Mouse (Mus musculus) CH12F3 (cell line): ENCODE data around the gene Zfp791.
"Not testable (repeated sequence)": the region's sequence is repeated elsewhere in the genome, so short reads cannot be mapped to it uniquely, and the experiment has no call there.

Experiments used
- in situ Hi-C: fragments of 300-500 bp; cut with MboI; formaldehyde crosslinking; loops from 2 replicates; pipeline ENCODE4 v1.14.3; 2020; ENCODE audit warnings: low sequenced_read_pairs

Gene Zfp791

GRCm38 (mm10) chr8:85122995-85123394 lies at the start of gene Zfp791:
TSS of gene Zfp791 (minus strand) at chr8:85123095.
- in situ Hi-C loops, result no loop called here

DNA sequence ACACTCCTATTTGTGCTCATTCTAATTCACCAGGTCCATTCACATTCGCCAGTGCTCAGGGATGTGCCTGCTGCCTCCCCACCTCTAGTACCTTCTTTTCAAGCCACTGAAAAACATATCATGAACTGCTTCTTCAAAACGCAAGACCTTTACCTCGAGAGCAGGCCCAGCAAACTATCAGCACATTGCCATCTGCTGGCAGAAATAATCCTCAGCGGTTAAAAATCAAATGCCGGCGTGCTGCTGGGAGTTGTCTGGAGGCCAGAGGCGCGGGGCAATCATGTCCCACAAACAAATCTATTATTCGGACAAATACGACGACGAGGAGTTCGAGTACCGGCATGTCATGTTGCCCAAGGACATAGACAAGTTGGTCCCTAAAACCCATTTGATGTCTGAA lies 48.4 kb upstream of the Zfp791 start:
- in situ Hi-C loops, result no loop called here

GRCm38 (mm10) chr8:85151624-85152023 lies 28.7 kb upstream of the Zfp791 start, which contains the start of gene Cks1brt:
TSS of gene Cks1brt (plus strand) at chr8:85151924.
- in situ Hi-C loops, result no loop called here

DNA sequence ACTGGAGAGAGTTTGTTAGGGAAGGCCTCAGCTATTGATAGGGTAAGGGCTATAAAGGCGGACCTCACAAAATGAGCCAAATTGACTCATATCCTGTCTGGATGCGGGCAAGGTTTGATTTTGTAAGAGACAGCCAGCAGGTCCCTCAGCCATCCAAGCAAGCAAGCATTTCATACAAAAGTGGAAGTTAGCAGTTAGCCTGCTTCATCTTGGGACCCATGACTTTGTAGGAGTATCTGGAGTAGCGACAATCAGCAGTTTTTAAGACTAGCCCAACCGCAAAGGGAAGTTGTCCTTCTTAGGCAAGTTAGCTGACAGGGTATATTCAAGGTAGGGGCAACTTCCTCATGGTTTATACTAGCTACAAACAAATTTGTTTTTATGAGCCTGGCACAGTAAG lies 19.6 kb upstream of the Zfp791 start:
- in situ Hi-C loops, result no loop called here

DNA sequence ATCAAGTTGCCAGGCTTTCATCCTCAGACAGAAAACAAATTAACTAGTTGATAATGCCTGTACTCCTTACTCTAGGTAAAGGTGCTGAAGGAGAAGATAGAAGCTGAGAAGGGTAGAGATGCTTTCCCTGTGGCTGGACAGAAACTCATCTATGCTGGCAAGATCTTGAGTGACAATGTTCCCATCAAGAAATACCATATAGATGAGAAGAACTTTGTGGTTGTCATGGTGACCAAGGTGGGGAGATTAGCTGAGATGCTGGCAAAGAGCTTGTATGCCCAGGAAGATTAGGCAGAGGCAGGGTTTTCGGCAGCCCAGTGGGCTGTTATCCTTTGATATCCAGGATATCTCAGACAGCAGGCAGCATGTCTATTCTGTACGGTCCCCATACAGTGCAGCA lies 12.8 kb upstream of the Zfp791 start:
- in situ Hi-C loops, result not testable (repeated sequence)

- in situ Hi-C loops, result no loop called here
These were observed 9.4 kb upstream of the Zfp791 start for GRCm38 (mm10) chr8:85132335-85132734.

DNA sequence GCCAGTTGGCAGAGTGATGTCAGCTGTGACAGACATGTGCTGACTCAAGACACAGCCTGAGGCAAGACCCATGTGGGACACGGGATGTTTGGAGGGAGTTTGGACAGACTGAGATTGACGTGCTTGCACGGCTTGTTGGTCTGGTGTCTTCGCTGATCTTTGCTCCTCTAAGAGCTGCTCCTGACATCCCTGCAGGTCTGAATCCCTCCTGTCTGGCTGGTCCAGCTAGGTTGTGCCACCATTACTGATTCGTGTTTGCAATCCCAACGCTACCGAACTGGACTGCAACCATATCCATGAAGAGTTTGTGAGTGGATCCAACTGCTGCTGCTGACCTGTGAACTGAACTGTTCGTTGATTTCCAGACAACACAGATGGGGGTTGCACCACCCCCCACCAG lies 796 bp upstream of the Zfp791 start:
- in situ Hi-C loops, result no loop called here

- in situ Hi-C loops, result not testable (repeated sequence)
These were observed 2.6 kb downstream of the Zfp791 start for GRCm38 (mm10) chr8:85120251-85120650.

DNA sequence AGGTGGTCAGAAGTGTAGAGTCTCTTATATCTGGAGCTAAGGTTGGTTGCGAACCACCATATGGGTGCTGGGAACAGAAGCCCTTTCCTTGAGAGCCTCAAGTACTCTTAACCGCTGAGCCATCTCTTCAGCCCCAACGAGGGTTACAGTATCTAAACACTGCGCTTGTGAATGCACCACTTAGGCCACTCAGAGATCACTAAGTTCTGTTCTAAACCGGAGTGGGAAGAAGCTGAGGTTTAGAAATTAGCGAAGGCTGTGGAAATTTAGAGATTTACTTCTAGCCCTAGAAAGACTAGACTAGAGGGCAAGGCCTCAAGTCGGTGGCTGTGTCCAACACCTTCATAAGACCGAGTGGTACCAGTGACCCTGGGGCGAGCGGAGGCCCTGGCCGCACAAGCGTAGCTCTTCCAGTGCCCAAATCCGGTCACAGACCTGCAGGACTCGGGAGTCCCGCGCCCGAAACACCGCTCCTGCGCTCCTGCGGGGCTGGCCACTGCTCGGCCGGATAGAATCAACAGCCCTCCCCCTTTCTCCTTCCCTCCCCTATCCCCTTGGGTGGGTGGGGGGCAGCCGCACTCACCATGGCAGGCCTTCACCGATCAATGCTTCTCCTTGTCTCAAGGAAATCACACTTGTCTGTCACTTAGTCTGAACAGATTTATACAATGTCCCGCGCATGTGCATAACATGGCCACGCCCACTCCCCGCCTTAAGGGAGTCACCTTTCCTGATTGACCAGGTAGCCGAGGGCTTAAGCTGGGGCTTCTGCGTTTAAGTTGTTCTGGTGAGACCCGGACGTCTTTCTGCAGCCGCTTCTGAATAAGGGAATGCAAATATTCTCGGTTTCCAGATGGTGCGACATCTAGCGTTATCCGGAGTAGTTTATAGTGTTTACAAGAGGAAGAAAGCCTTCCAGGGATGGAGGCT lies 3.6 kb downstream of the Zfp791 start:
- in situ Hi-C loops, result no loop called here

DNA sequence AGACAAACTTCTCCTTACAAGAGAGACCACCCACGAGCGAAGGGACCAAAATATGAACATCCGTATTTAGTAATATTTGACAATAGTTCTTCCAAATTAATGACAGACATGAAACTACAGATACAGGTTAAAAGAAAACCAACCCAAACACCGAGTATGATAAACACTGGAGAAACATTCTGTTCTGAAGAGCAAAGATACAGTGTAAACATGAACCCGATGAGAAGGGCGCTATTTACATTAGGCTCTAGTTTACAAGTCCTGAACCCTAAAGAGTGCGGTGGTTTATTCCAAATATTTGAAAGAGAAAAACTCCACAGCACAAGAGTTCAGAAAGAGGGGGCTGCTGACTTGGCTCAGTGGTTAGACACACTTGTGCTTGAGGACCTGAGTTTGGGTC lies 5.9 kb downstream of the Zfp791 start:
- in situ Hi-C loops, result no loop called here

GRCm38 (mm10) chr8:85115501-85115900 lies 7.4 kb downstream of the Zfp791 start:
- in situ Hi-C loops, result no loop called here

GRCm38 (mm10) chr8:85113241-85113640 lies 9.7 kb downstream of the Zfp791 start:
- in situ Hi-C loops, result no loop called here

GRCm38 (mm10) chr8:85100076-85100665 lies 22.7 kb downstream of the Zfp791 start:
- in situ Hi-C loops, result no loop called here

DNA sequence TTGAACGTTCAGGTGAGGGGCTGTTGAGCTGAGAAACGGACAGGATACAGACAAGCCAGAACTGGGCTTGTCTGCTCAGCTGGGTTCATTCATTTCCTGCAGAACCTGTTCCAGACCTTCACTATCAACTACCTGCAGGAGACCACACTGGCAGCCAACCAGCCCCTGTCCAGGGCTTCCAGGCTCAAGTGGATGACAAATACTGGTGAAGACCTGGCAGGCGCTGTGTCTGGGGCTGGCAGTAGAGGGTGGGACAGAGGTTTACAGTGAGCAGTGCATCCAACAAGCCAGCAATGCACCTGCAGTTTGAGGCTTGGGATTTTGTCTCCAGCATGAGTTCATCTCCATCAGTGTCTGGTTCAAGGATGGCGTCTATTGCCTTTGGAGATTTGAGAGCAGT lies 26.0 kb downstream of the Zfp791 start:
- in situ Hi-C loops, result no loop called here

- in situ Hi-C loops, result no loop called here
These were observed 26.7 kb downstream of the Zfp791 start for GRCm38 (mm10) chr8:85096196-85096595.

GRCm38 (mm10) chr8:85095566-85095965 lies 27.3 kb downstream of the Zfp791 start:
- in situ Hi-C loops, result no loop called here

- in situ Hi-C loops, result no loop called here
These were observed 27.8 kb downstream of the Zfp791 start for GRCm38 (mm10) chr8:85095051-85095450.

GRCm38 (mm10) chr8:85091526-85092090 lies 31.3 kb downstream of the Zfp791 start:
- in situ Hi-C loops, result no loop called here

DNA sequence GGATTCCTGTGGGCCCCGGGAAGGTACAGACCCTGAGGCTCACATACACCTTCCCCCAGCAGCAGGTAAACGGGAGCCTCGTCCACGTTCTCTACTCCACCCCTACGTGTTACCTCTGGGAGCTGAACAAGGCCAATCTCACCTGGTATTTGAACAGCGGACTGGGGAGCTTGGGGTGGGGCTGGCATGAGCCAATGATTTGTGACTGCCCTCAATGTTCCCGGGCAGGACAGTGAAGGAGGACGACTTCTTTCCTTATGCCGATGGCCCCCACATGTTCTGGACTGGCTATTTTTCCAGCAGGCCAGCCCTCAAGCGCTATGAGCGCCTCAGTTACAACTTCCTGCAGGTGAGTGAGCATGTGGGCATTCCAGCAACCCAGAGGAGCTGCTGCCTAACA lies 32.0 kb downstream of the Zfp791 start:
- in situ Hi-C loops, result no loop called here

GRCm38 (mm10) chr8:85088771-85089170 lies 34.1 kb downstream of the Zfp791 start:
- in situ Hi-C loops, result no loop called here

DNA sequence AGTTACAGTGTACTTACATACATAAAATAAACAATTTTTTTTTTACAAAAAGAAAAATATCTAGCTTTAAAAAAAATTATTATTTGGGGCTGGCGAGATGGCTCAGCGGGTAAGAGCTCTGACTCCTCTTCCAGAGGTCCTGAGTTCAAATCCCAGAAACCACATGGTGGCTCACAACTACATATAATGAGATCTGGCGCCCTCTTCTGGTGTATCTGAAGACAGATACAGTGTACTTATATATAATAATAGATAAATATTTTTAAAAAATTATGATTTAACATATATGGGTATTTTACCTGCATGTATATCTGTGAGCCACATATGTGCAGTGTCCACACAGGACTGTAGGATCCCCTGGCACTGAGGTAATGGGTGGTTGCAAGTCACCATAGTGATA lies 36.7 kb downstream of the Zfp791 start:
- in situ Hi-C loops, result no loop called here

- in situ Hi-C loops, result no loop called here
These were observed 38.3 kb downstream of the Zfp791 start for GRCm38 (mm10) chr8:85084633-85085032.
